Mouse (Mus musculus): ENCODE measurements around the gene Wdr74.

Wdr74 gene

DNA sequence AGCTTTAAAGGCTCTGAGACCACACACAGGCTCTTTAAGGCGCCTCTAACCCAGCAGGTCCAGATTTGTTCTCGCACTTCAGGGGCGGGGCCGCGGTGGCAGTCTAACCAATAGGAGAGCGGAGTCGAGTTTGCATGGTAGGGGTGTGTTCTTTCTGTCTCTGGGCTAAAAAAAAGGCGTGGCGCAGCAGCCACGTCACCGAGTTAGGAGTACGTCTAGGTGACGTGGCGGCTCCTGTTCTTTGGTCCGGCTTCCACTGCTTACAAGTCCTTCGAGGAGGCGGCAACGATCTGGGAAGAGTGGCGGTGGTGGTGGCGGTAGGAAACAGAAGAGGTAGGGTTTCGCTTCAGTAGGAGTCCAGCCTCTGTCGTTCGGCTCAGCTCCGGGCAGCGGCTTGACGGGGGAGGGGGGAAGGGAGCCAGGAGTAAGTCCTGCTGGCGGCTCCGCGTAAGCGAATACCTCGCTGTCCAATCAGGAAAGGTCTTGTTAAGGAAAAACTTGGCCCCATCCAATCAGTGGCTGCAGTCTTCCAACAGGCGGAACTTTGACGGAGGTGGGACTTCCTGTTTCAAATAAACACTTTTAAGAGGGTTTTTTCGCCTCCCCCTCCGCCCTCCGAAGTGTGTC, 5.7 kb downstream of the Wdr74 start, which contains the start of gene Stx5a:
Gene Stx5a, plus strand, starts transcription at position 171 of the 627 bp plus-strand sequence.
- DNase-seq (ENCODE audit: low spot score in 2 of 2) = peak; percentile 96

DNA sequence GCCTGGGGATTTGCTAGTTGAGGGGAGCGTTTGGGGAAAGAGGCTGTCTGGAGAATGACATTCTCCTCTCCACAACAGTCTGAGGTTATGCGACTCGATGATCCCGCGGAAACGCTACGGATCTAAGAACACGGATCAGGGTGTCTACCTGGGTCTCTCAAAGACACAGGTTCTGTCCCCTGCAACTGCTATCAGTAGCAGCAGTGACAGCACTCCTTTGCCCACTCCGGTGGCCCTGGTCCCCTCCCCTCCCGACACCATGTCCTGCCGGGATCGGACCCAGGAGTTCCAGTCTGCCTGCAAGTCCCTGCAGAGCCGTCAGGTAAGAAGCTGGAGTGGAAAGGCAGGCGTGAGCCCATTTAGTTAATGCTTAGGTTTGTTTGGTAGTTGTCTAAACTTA, 6.5 kb downstream of the Wdr74 start:
- DNase-seq (ENCODE audit: low spot score in 2 of 2) = no peak

DNA sequence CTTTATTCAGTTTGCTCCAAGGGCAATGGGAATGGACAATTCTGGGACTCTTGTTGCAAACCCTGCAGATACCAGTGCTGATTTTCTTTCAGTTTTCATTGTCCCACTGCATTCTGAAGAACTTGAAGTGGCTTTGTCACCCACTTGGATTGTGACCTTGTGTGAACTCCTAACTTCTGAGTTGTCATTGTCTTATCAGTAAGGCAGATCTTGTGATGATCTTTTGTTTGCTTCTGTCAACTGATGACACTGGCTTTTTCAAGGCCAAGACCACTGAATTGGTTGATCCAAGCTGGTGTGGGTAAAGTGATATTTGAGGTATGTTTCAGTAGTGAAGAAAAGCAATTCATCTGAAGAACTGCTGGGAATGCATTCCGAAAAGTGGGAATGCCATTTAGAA, 9.8 kb downstream of the Wdr74 start:
- no peak for DNase-seq (ENCODE audit: low spot score in 2 of 2)

DNA sequence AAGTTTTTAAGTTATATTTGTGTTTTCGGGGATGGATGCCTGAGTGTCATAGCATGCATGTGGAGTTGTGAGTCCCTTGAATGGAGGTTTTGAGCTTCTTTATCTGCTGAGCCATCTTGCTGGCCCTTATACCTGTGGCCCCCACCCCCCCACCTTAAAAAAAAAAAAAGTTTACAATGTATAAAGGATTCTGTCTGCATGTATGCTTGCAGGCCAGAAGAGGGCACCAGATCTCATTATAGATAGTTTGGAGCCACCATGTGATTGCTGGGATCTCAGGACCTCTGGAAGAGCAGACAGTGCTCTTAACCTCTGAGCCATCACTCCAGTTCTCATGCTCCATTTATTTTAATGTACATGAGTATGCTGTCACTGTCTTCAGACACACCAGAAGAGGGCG, 11.7 kb downstream of the Wdr74 start:
- DNase-seq (ENCODE audit: low spot score in 2 of 2) = no peak

DNA sequence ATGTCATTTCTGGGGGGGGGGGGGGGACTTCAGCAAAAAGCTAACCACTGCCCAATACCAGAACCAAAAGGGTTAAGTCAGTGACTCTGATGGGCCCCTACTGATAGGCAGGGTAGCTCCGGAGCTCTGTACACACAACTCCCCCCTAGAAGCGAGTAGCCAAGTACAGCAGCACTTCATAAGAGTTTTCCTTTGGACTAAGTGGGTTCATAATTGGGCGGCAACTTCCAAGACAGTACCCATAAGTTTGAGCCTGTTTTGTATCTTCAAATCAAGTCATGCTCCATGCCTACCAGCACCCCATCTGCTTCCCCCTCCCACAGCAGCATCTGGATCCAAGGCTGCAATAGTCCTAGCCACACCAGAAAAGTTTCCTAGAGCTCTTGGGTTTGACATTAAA, 20.0 kb downstream of the Wdr74 start:
- DNase-seq (ENCODE audit: low spot score in 2 of 2) = no peak

DNA sequence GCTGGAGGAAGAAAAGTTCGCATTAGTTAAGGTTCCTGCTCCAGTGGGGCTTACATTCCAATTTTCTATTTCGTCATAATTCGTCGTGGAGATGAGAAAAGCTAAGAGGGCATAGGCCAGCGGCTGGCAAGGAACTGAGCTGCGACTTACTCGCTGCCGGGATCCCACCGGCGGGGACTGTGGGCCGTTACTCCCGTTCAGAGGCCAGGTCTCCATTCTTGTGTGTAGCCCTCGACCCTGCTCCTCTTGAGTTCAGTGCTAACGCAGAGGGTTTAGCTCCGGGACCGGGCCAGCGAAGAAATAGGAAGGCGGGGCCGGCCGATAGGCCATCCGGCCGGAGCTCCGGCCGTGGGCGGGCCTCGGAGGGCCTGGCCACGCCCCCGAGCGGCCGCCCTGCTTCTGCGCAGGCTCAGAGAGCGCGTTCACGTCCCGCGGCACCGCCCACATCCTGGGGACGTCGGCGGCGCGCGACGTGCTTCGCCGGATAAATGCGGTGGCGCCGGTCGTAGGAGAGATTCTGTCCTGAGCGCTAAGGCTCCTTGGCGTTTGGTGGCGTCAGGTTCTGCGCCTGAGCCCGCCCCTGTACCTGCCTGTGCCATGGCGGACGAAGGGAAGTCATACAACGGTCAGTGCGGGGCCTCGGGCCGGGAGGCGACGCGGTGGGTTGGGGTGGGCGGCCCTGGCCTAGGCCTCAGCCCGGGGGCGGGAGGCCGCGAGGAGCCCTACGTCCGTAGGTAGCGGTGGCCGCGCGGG, 21.2 kb downstream of the Wdr74 start, which contains the start of gene Nxf1:
Gene Nxf1, plus strand, starts transcription at position 439 of the 753 bp plus-strand sequence.
- peak; percentile 89 to 92 for DNase-seq (ENCODE audit: low spot score in 2 of 2)

DNA sequence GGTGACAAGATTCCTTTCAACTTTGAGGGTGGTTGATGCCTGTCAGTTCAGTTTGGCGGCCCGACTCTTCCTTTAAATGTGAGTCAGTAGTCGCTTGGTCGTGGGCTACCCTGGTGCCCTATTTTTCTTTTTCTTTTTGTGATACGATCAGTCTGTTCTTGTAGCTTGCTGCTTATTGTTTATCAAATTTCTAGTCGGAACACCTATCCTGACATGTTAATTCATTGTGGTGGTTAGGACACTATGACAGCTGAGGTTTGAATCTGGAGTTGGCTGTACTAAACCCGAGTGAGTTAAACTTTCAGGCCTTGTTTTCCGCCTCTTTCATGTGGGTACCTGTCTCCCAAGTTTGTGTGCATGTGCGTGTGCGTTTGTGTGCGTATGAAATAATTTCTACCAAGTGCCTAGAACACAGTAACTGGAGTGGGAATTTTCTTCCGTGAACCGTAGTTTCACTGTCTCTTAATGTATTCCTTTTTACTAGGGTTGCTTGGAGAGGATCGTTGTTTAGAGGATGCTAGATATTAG, 21.9 kb downstream of the Wdr74 start:
- DNase-seq (ENCODE audit: low spot score in 2 of 2) = no peak

DNA sequence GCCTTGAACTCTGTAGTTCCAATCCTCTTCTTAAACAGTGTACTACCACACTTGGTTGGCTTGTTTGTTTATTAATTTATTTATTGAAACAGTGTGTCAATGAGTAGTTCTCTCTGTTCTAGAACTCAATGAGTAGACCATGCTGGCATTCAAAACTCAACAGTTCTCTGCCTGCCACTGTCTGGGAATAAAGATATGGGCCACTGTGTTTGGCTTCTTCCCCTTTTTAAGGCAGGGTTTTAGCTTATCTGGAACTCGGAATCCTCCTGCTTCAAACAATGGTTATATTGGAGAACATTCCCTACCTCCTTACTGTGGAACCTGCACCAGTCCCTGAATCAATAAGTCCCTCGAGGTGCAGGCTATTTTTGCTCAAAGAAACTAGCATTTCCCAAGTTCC, 23.3 kb downstream of the Wdr74 start:
- no peak for DNase-seq (ENCODE audit: low spot score in 2 of 2)

DNA sequence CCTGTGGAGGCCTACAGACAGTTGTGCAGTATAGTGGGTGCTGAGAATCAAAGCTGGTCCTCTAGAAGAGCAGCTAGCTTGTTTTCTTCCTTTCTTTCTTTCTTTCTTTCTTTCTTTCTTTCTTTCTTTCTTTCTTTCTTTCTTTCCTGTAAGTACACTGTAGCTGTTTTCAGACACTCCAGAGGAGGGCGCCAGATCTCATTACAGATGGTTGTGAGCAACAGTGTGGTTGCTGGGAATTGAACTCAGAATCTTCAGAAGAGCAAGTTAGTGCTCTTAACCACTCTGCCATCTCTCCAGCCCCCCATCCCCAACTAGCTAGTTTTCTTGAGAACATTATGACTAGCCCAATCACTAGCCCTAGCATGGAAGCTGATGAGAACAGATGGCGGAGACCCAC, 25.1 kb downstream of the Wdr74 start:
- peak in 1 of 2 experiments; percentile 30 for DNase-seq (ENCODE audit: low spot score in 2 of 2)

DNA sequence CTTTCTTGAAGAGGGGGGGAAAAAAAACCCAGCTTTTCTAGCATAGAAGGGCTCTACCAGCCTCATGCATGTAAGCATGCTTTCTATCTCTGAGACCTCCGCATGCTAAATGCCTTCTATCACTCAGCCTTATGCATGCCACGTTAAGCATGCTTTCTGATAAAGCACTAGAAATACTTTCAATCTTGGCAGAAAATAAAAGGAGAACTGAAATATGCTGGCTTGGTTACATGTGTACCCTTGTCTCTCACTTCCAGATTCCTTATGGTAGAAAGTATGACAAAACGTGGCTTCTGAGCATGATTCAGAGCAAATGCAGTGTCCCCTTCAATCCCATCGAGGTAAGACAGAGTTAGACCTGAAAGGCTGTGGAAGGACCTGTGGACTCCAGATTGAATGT, 27.6 kb downstream of the Wdr74 start:
- DNase-seq (ENCODE audit: low spot score in 2 of 2) = no peak

DNA sequence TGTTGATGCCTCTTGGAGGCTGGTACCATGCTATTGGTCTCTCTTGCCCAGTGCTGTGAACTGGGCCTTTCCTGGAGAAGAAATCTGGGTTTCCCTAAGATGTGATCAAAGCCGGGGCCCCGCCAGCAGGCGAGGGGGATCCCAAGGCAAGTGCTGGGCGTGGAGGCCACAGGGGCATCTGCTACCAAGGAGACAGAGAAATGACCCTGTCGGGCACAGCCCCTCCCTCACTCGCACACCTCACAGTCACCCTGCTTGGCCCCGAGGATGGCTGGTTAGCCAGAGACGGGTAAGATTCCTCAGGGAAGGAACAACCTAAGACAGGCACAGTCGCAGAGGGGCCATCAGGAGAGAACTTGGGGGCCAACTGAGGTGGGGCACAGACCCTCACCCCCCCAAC, 29.9 kb downstream of the Wdr74 start:
- DNase-seq (ENCODE audit: low spot score in 2 of 2) = no peak

DNA sequence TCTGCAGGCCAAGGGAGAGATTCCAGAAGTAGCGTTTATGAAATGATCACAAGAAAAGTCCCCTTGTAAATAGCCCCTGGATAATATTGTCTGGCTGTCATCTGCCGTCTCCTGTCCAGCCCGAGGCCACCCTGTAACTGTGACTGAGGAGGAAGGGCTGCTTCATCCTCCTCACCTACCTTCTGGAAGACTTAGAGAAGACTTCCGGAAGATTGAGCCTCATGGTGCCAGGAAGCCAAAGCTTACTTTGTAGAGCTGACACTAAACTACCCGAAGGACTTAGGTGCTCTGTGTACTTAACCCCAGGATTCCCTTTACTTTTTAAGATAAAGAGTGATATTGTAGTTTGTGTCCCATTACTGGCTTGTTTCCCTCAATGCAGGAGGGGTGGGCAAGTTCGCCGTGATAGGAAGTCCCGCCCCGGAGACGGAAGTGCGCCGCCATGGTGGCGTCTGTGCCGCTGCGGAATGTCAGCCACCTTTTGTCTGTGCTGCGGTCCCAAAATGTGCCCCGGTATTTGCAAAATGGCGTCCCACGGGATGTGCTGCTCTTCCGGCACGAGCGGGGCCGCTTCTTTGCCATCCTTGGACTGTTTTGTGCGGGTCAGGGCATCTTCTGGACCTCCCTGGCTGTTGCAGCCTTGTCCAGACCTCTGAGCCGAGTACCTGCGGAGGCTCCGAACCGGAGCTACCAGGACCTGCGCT, 35.1 kb downstream of the Wdr74 start, which contains the start of gene Tmem223:
Gene Tmem223, plus strand, starts transcription at position 430 of the 704 bp plus-strand sequence.
- DNase-seq (ENCODE audit: low spot score in 2 of 2) = peak; percentile 78 to 81

DNA sequence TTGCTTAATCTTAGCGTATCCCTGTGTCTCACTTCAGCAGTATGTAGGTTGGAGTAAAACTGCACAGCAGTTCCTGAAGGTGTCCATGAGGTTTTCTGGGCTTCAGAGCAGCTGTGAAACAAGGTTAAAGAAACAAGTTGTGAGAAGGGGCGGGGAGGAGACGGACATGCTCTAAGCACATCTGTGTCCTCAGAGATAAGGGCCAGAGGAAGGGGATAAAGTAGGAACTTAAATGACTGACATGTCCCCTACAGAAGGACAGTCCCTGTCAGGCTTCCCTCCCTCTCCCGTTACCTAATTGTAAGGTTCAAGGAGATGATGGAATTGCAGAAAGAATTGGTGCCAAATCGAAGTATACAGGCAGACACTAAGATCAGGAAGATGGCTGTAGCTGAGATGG, 37.4 kb downstream of the Wdr74 start:
- no peak for DNase-seq (ENCODE audit: low spot score in 2 of 2)

DNA sequence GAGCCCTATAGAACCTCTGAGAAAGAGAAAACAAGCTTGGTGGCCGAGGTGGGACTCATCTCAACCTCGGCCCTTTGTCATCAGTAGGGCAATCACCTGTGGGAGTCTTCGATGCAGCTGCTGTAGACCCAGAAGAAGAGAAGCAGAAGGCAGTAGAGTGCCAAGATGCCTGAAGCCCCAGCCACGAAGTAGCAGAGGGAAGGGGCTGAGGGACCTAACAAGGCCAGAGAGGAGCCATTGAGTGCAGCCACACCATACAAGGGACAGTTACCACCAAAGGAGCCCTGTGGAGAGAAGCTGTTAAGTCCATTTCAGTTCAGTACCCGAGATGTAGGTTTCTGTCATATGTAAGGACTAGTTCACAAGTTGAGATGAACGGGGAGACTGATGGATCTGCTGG, 37.8 kb downstream of the Wdr74 start:
- no peak for DNase-seq (ENCODE audit: low spot score in 2 of 2)

DNA sequence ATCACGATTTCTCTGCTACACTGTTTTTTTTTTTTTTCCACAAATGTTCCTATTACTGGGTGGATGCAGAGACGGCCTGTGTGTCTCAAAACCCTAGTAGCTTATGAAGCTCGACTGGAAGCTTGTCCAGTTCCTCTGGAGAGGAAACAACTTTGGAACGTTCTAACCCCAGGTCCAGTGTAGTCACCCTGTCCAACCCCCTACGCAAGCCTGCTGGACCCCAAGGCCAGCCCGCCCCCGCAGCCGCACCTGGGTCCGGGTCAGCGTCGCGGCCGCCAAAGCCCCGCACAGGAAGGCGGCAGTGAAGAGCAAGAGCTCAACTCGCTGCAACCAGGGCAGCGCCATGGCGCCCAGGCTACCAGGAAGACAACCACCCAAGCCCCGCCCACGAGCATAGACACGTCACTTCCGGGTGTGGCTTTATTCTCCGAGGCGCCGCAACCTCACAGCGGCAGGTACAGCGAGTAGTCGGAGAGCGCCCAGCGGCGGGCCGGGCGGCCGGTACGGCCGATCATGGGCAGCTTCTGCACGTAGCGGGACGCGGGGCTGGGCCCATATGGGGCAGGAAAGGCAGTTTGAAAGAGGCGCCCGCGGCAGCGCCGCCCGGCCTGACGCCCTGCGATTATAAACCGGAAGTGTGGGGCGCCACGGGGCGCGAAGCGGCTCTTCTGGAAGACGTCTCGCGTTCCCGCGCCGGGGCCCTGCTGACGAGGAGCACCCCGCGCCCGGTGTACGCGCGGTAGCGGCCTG, 38.6 kb downstream of the Wdr74 start, which contains the start of gene Tmem179b:
Gene Tmem179b, minus strand, starts transcription at position 382 of the 750 bp plus-strand sequence.
- DNase-seq (ENCODE audit: low spot score in 2 of 2) = peak; percentile 96 to 97

DNA sequence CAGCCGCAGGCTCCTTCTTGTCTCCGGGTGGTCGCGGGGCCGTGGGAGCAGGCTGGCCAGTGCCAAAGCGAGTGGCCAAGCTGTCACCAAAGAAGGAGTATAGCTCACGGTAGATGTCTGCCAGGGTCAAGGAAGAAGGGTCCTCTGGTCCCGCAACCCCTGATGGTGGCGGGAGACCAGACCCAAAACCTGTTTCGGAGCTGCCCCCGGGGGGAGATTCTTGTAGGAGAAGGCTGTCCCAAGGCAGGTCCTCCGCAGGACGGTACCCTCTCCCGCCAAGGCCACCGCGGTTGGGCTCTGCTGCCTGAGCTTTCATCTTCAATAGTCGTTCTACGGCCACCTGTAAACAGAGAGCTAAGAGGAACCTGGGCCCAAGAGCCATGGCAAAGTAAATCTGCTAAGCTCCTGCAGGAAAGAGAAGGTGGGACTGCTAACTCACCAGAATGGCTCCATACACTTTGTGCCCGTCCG, 39.4 kb downstream of the Wdr74 start:
- DNase-seq (ENCODE audit: low spot score in 2 of 2) = no peak

DNA sequence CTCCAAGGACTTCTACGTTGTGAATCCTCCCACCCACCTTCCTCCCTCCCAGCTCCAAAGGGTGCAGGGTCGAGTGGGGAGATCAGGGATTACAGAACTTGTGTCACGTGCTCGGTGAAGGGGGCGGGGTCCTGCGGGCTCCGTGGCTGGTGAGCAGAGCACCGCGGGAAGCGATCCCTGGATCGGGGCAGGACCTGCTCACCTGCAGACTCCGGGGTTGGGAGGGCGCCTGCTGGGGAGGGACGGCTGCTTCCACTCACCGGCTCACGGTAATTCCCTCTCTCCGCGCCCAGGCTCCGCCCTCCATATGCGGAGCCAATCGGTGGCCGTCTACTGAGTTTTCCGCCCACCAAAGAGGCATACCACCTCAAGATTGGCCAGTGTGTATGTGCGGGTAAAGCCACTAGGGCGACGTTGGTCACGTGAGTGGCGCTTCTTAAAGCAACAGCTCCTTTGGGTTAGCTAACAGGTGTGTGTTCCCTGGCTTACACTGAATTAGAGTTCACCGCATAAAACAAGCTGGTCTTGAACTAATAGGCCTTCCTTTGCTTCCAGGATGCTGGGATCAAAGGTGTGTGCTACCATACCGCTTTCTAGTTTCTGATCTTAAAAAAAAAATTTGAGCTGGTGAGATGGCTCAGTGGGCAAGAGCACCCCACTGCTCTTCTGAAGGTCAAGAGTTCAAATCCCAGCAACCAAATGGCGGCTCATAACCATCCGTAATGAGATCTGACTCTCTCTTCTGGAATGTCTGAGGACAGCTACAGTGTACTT, 50.6 kb downstream of the Wdr74 start, which contains the start of gene Taf6l:
Gene Taf6l, minus strand, starts transcription at position 410 of the 774 bp plus-strand sequence.
- DNase-seq (ENCODE audit: low spot score in 2 of 2) = peak; percentile 88 to 92

DNA sequence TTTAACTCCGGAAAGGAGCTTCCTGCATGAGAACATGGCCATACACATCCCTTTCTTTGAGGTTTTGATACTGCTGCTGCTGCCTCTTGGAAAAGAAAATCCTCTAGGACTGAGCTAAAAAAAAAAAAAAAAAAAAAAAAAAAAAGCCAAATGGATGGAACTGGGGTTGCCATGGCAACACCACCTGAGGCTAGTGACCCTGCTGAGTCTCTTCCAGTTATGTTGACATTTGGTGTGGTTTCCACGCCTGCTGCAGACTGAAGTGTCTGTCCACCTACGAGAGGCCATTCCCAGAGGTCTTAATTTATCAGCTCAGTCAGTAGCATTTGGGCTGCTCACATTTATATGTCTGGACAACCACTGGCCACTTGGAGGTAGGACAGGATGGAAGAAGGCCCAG, 52.9 kb downstream of the Wdr74 start:
- no peak for DNase-seq (ENCODE audit: low spot score in 2 of 2)

DNA sequence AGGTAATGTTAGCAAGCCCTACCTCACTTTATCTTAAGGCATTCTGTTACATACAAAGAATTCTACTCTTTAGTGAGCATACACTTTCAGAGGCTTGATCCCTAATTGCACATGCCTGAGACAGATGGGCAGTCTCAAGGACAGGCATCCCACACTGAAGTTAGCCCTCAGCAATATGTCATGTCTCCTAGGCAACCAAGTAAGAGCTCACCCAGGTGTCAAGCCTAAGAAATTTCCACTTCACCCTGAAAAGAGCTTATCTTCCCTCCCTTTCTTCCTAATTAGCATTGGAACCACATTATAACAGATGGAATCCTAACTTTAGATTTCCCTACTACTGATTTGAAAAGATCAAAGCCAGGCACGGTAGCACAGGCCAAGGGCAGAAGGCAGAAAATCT, 53.5 kb downstream of the Wdr74 start:
- DNase-seq (ENCODE audit: low spot score in 2 of 2) = no peak

DNA sequence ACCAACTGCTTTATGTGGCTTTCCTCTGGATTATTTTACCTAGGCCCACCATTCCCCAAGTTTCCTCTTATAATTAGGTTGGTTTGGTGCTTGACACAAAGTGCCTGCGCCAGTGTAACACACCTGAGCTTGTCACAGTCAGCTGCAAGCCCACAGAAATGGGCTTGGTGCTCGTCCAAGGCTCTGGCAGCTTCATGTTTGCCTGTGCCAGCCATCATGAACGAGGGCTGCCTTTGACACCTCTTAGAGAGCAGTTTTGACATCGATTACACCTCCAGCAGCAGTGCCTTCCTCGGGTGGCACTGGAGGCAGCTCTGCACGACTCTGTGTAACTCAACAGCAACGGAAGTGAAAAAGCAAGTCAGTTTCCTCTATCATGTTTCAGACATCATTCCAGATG, 54.5 kb downstream of the Wdr74 start:
- DNase-seq (ENCODE audit: low spot score in 2 of 2) = no peak
